Mouse (Mus musculus) midbrain, postnatal 0 days (tissue): Measurements from ENCODE around the gene Tmem119. TPM values are rescaled to one million over a fixed set of nuclear protein-coding genes. Genes with fewer than 3 reads are reported as not detected.
"Not testable (repeated sequence)": the region's sequence is repeated elsewhere in the genome, so short reads cannot be mapped to it uniquely, and the experiment has no call there.

Source experiments
- ATAC-seq: fragments of 200-750 bp; cut with Nextera tagmentation; 2 replicates; pipeline ENCODE4 v1.8.0; 2017; ENCODE audit warnings: moderate number of reproducible peaks, mild to moderate bottlenecking, moderate TSS enrichment, moderate library complexity; ENCODE audit not compliant: low FRiP score
- DNase-seq: peaks from one replicate; pipeline ENCODE4 v3.0.0-alpha.2; 2015; ENCODE audit warnings: low spot score
- H3K27ac ChIP-seq: fragments of 300-500 bp; sonication (generic); 2 replicates; pipeline ENCODE4 v1.5.1; 2014; ENCODE audit warnings: low read depth, mild to moderate bottlenecking, low read length, mixed read lengths
- H3K27me3 ChIP-seq: fragments of 300-500 bp; sonication (generic); 2 replicates; pipeline ENCODE4 v1.6.1; 2014; ENCODE audit warnings: low read length, control low read depth, mixed read lengths; ENCODE audit not compliant: insufficient read depth
- H3K36me3 ChIP-seq: fragments of 300-500 bp; sonication (generic); 2 replicates; pipeline ENCODE4 v1.6.1; 2014; ENCODE audit warnings: low read length, control low read depth, mixed read lengths; ENCODE audit not compliant: insufficient read depth
- H3K4me1 ChIP-seq: fragments of 300-500 bp; sonication (generic); 2 replicates; pipeline ENCODE4 v1.6.1; 2014; ENCODE audit warnings: mild to moderate bottlenecking, control low read depth, antibody characterized with exemption, low read length, mixed read lengths; ENCODE audit not compliant: insufficient read depth
- H3K4me2 ChIP-seq: fragments of 300-500 bp; sonication (generic); 2 replicates; pipeline ENCODE4 v1.6.1; 2014; ENCODE audit warnings: low read depth, mild to moderate bottlenecking, low read length, mixed read lengths; ENCODE audit not compliant: poor library complexity, severe bottlenecking
- H3K4me3 ChIP-seq: fragments of 300-500 bp; sonication (generic); 2 replicates; pipeline ENCODE4 v1.5.1; 2014; ENCODE audit warnings: low read depth, mild to moderate bottlenecking, low read length, moderate library complexity
- H3K9ac ChIP-seq: fragments of 300-500 bp; sonication (generic); replicated peaks from 2 replicates; pipeline ENCODE4 v1.6.1; 2014; ENCODE audit warnings: mild to moderate bottlenecking, low read length, moderate library complexity, mixed read lengths; ENCODE audit not compliant: poor library complexity, severe bottlenecking
- H3K9me3 ChIP-seq: fragments of 300-500 bp; sonication (generic); 2 replicates; pipeline ENCODE4 v1.6.1; 2016; ENCODE audit warnings: low read length, control low read depth
- CTCF ChIP-seq: IDR thresholded peaks from 2 replicates; pipeline ENCODE4 v1.5.1; 2016; ENCODE audit warnings: antibody characterized with exemption, mild to moderate bottlenecking
- WGBS: fragments of 180-500 bp; shearing (Covaris S2); extraction: QIAGEN DNeasy Blood & Tissue Kit; methylation state at CpG from one replicate; pipeline ENCODE4 v1.1.7; 2014; 5-methylcytosine and 5-hydroxymethylcytosine counted together
- polyA plus RNA-seq: library from polyadenylated mRNA; unstranded; fragments of >200 nt; fragmentation: Nextera tagmentation; extraction: Ambion mirVana; gene quantifications from 2 replicates; pipeline ENCODE4 v1.2.1, GENCODE M21; 2015
- total RNA-seq: library from RNA; depleted of rRNA; stranded (reverse); fragments of >200 nt; gene quantifications from 2 replicates; pipeline ENCODE4 v1.2.3, GENCODE M21; 2014

Tmem119 gene
- total and polyA plus RNA-seq, 2 experiments from 2014 or later = 5.9 to 10.1 TPM

GRCm38 (mm10) chr5:113815041-113815389 is 14.7 kb upstream of the Tmem119 start:
- Histone ChIP-seq H3K27me3 (0 out of 2 replicates have a peak, but pooled peaks cover 5% of the 10 kb centered on the region), H3K4me1 (peaks cover 8% of the 10 kb centered on the region), H3K4me2 (no peak overlapping the region), H3K27ac (no peak overlapping the region), H3K36me3 (no peaks in the 10 kb centered on the region), H3K9ac (no peak overlapping the region), H3K9me3 (no peaks in the 10 kb centered on the region), H3K4me3 (no peak overlapping the region)
- ATAC-seq = no peak
- no peak for DNase-seq
- WGBS = 58% methylated on average over 11 of the region's 11 CpGs
- no peak for TF ChIP-seq CTCF

GRCm38 (mm10) chr5:113814111-113815040 is 14.1 kb upstream of the Tmem119 start:
- H3K4me1 ChIP-seq = peaks cover 8% of the 10 kb centered on the region
- H3K36me3 ChIP-seq = no peaks in the 10 kb centered on the region
- 39% methylated on average over 27 of the region's 27 CpGs for WGBS
- H3K4me3 ChIP-seq = no peak overlapping the region
- no peak overlapping the region for H3K4me2 ChIP-seq
- no peak overlapping the region for H3K27ac ChIP-seq
- H3K27me3 ChIP-seq = 0 out of 2 replicates have a peak, but pooled peaks cover 5% of the 10 kb centered on the region
- no peak for TF ChIP-seq CTCF
- ATAC-seq = no peak
- no peaks in the 10 kb centered on the region for H3K9me3 ChIP-seq
- no peak overlapping the region for H3K9ac ChIP-seq
- DNase-seq = no peak

GRCm38 (mm10) chr5:113813608-113814007 is 13.3 kb upstream of the Tmem119 start:
- Histone ChIP-seq H3K9me3 (no peaks in the 10 kb centered on the region), H3K9ac (no peak overlapping the region), H3K27me3 (0 out of 2 replicates have a peak, but pooled peaks cover 5% of the 10 kb centered on the region), H3K4me3 (no peak overlapping the region), H3K36me3 (no peaks in the 10 kb centered on the region), H3K4me2 (no peak overlapping the region), H3K4me1 (peaks cover 6% of the 10 kb centered on the region), H3K27ac (no peak overlapping the region)
- ATAC-seq (no peak), DNase-seq (no peak)
- peak; percentile 22; the same call in 1 of the 2 replicates for TF ChIP-seq CTCF
- 27% methylated on average over 9 of the region's 9 CpGs for WGBS

GRCm38 (mm10) chr5:113812638-113813037 is 12.3 kb upstream of the Tmem119 start:
- H3K27me3 ChIP-seq = 0 out of 2 replicates have a peak, but pooled peaks cover 5% of the 10 kb centered on the region
- H3K4me1 ChIP-seq = no peaks in the 10 kb centered on the region
- no peak for DNase-seq
- no peak overlapping the region for H3K4me3 ChIP-seq
- 96% methylated on average over 2 of the region's 2 CpGs for WGBS
- no peaks in the 10 kb centered on the region for H3K9me3 ChIP-seq
- no peak overlapping the region for H3K4me2 ChIP-seq
- ATAC-seq = no peak
- no peak for TF ChIP-seq CTCF
- H3K27ac ChIP-seq = no peak overlapping the region
- no peaks in the 10 kb centered on the region for H3K36me3 ChIP-seq
- H3K9ac ChIP-seq = no peak overlapping the region

- H3K4me2 ChIP-seq, H3K27me3 ChIP-seq, H3K4me3 ChIP-seq, DNase-seq, H3K27ac ChIP-seq, ATAC-seq, H3K36me3 ChIP-seq, H3K4me1 ChIP-seq, H3K9me3 ChIP-seq, H3K9ac ChIP-seq: not testable (repeated sequence)
- peak; percentile 47 for TF ChIP-seq CTCF
- WGBS = 23% methylated on average over 11 of the region's 12 CpGs
Observed at GRCm38 (mm10) chr5:113811824-113812420, 11.6 kb upstream of the Tmem119 start.

GRCm38 (mm10) chr5:113810111-113810510 is 9.8 kb upstream of the Tmem119 start:
- no peaks in the 10 kb centered on the region for H3K36me3 ChIP-seq
- H3K27ac ChIP-seq = no peak overlapping the region
- H3K27me3 ChIP-seq = 0 out of 2 replicates have a peak, but pooled peaks cover 5% of the 10 kb centered on the region
- H3K4me1 ChIP-seq = no peaks in the 10 kb centered on the region
- DNase-seq = no peak
- H3K4me3 ChIP-seq = no peak overlapping the region
- H3K4me2 ChIP-seq = no peak overlapping the region
- TF ChIP-seq CTCF = no peak
- H3K9ac ChIP-seq = no peak overlapping the region
- WGBS = 91% methylated on average over 4 of the region's 4 CpGs
- ATAC-seq = no peak
- H3K9me3 ChIP-seq = no peaks in the 10 kb centered on the region
